Mouse (Mus musculus): ENCODE measurements around the gene Fam71e1.

Gene Fam71e1

GRCm38 (mm10) chr7:44534242-44534641 lies 37.9 kb downstream of the Fam71e1 start:
- DNase-seq (ENCODE audit: low read depth, low spot score): no peak

- no peak for DNase-seq (ENCODE audit: low read depth, low spot score)
Measured at GRCm38 (mm10) chr7:44534656-44535441, 38.5 kb downstream of the Fam71e1 start.

DNA sequence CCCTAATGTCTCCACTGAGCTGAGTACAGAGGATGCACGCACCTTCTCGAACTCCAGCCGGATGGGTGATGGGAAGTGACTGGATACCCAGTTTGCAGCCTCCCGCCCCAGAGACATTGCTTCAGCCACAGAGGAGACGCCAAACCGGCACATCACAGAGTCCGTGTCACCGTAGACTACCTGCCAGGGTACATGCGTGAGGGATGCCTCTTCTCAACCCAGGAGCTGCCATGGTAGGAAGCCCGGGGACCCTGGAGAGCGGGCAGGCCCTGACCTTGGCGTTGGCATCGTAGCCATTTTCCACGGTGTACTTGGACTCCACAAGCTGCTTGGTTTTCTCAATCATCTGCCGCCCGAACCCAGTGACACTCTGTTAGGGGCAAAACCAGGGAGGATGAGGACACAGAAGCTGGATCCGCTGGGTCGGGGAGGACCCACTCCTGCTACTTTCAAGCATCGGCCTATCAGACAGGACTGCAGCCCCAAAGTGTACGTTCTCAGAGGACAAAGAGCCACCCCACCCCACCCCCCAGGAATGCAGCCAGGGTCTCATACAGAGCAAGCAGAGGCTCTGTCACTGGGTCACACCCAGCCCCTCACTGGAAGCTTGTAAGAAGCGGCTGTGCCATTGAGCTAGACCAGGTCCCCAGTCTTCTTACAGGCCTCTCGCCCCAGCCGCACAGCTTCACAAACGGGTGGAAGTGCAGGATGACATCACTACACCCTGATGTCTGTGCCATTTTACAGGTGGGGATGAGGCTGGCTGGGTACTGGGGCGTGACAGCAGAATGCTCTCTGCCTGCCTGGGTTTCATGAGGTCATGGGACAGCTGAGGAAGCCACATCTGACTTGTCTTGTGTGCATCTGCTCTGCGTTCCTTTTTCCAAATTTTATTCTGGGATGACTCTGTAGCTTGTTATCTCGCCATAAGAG lies 39.5 kb downstream of the Fam71e1 start:
- DNase-seq (ENCODE audit: low read depth, low spot score): no peak

- peak; percentile 13 for DNase-seq (ENCODE audit: low read depth, low spot score)
Measured at GRCm38 (mm10) chr7:44536590-44536968, 40.2 kb downstream of the Fam71e1 start.

GRCm38 (mm10) chr7:44537009-44537408 lies 40.6 kb downstream of the Fam71e1 start:
- no peak for DNase-seq (ENCODE audit: low read depth, low spot score)

DNA sequence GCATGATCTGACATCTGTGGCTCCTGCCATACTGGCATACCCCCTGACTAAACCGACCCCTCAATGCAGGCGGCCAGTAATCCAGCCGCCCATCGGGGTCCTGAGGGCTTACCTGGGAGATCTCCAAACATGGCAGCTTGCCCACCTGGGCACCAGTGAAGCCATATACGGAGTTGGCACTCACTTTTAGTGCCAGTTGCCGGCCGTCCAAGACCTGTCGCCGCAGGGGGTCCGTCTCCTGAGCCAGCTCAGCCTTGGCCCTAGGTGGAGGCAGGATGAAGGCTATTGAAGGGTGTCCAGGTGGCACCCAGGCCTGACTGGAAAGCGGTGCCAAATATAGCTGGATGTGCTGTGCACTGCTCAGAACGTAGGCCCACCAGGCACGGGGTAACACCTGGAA lies 41.1 kb downstream of the Fam71e1 start:
- no peak for DNase-seq (ENCODE audit: low read depth, low spot score)

DNA sequence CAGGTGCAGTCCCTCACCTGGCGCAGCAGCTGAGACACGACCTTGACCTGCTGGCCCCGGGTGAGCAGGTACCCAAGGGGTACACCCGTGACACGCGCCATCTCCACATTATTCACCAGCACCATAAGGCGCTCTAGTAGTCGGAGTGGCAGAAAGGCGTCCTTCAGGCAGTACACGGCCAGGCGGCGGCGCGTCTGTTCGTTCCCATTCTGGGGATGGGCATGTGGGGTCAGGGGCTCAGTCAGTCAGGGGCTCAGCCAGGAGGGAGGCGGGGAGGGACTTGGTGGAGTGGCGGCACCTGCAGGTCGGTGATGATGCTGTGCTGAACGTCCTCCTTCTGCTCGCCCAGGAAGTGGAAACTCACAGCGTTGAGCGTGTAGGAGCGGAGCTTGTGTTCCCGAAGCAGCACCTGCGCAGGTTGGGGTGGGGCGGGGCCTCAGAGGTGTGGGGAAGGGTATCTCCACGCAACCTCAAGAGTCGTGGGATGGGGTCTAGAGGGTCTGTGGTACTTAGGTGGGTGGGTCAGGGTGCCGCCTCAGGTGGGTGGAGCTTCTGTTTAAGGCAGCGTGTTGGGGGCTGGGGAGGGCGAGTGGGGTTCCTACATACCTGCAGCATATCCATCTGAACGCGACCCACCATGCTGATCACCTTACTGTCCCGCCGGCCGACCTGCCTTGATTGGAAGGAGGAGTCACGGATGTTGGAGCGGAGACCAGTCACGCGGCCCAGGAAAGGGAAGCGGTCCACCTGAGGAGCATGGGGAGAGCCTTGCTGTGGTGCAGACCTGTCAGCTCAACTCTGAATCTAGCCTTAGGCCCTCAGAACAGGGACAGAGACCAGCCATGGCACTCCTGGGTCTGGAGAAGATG lies 42.6 kb downstream of the Fam71e1 start:
- DNase-seq (ENCODE audit: low read depth, low spot score): no peak

DNA sequence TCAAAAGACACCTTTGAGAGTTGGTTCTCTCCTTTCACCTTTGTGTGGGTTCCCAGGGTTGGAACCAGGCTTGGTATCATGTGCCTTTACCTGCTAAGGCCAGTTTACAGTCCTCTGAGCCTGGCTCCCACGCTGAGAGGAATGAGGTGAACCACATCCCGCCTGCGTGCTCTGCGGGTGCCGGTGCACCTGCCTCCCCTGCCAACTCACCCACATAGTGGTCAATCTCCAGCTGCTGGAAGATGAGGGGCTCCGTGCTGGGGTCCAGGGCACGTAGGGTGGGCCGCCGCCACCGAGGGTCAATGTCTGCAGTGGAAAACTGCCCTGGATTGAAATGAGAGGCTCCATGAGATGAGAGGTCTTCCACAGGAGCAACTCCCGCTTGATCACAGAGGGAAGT lies 46.2 kb downstream of the Fam71e1 start:
- no peak for DNase-seq (ENCODE audit: low read depth, low spot score)

DNA sequence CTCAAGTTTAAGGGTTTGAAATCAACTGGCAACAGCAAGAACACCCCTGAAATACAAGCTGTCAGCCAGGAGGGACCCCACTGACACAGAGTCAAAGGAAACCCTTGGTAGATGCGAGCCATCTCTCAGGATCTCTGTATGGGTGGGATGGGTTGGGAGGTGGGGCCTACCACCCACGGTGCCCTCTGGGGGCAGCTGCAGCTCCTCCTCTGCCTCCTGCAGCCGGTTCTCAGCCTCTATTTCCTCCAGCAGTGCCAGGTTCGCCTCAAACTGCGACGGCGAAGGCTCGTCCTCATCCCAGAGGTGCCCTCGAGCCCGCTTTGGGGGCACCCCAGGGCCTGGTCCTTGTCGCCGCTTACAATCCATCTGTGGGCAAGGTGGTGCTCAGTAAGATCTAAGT lies 46.7 kb downstream of the Fam71e1 start:
- no peak for DNase-seq (ENCODE audit: low read depth, low spot score)

- DNase-seq (ENCODE audit: low read depth, low spot score): no peak
Measured at GRCm38 (mm10) chr7:44546274-44546673, 49.9 kb downstream of the Fam71e1 start.

DNA sequence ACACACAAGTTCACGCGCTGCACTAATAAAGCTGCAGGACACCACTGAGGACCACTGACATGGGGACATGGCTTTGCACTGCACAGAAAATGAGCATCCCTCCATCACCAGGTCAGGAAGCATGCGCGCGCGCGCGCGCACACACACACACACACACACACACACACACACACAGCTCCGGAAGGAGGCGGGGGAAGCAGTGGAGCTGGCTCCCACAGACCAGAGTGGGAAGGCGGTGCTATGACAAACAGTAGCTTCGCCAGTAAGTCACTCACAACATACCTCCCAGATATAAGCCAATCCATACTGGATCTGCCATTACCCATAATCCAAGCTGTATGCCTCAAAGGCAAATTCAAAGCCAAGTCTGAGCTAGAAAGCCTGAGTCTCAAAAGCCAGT lies 50.7 kb downstream of the Fam71e1 start:
- DNase-seq (ENCODE audit: low read depth, low spot score): no peak

DNA sequence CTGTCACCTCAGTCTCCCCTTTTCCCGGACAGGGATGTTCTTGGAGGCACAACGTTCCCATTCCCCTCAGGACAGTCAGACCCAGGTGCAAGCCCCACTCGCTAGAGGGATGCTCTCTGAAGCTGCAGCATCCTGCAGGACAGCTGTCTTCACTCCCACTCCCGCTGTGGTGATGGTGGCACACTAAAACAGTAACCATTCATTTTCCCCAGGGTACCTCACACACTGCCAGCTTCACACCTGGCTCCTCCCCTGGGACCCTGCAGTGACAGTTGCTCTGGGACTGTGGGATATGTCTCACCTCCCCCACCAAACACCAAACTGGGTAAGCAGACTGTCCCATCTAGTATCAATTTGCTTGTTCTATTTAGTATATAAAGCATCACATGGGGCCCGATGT lies 51.3 kb downstream of the Fam71e1 start:
- peak; percentile 6 for DNase-seq (ENCODE audit: low read depth, low spot score)

DNA sequence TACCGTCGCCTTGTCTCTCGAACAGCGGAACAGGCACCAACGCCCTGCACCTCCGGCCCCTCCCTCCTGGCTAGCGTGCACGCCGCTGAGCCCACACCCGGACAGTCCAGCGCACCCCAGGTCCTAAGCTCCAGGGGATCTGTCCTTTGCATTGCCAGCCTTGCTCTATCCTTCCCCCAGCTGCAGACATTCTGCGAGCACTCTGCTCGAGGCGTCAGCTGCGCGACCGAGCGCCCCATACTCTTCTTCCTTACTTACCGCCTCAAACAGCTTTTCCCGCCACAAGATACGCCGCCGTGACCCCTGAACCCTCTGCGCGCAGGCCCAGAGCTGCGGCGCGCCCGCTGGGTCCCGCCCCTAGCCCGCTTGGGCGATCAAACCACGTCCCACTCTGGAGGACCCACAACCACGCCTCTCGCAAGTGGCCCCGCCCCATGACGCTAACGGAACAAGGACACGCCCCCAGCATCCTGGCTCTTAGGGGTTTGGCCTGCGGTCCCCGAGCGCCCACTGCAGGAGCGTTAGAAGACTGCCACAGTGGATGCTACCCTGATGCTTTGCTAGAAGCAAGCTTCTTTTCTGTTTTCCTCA lies 52.2 kb downstream of the Fam71e1 start, which contains the start of gene Pold1:
Gene Pold1 (minus strand): TSS at position 353 of the 591 bp plus-strand sequence.
- DNase-seq (ENCODE audit: low read depth, low spot score): peak; percentile 98

DNA sequence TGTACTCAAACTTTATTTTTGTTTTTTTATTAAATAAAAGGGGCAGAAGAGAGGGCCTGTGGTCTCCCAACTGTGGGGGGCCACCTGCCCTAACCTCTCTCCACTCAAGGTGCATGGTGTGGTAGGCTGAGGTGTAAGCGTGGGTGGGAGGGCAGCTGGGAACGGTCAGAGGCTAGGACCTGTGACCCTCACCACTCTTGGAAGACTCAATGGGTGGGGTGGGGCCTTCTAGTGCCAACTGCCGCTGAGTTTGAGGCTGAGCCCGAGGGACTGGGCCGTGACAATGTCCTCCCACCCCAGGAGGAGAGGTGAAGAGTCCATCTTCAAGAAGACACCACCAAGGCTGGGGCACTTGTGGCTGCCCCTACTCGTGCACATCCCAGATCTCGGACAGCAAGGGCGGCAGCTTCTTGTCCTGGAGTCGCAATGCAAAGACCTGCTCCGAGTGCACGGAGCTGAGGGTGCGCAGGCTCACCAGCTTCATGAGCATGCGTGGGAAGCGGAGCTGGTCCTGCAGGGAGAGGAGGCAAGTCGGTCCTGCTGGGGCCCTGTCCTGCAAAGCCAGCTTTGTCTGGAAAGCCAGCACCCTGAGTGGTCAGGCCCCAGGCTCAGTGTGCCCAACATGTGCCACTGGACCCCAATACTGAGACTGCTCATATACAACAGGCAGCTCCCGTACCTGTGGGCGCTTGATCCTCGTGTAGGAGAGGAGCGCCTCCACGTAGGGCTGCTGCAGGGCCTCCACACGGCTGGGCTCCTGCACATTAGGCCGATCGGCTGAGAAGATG lies 53.4 kb downstream of the Fam71e1 start:
- DNase-seq (ENCODE audit: low read depth, low spot score): no peak

DNA sequence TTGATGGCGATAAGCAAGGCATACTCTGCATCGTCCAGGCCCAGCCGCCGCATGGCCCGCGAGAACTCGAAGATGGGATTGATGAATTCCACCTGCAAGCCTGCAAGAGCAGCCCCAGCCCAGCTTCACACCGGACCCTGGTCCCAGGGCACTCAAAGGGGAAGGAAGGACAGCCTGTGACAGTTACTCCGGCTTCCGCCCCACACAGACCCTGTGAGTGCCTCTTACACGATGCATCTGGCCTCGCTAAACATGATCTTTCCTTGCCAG lies 54.0 kb downstream of the Fam71e1 start:
- DNase-seq (ENCODE audit: low read depth, low spot score): no peak
